Comparison of ENCODE assay signal across 8 mouse cellular contexts in genomic region chr16:42164941-42165340, GRCm38 (mm10).
DNase-seq lines count a peak whose midpoint lies in the region; ATAC-seq lines count a peak whose summit lies in the region.

No protein-coding gene starts in this region.

- ATAC-seq in monocyte, adult 5-6 weeks (replicated peaks; ENCODE audit: insufficient number of reproducible peaks, low FRiP score, low TSS enrichment, poor library complexity, severe bottlenecking), result peak; percentile 84

- H3K36me3 ChIP-seq in splenic B cell, adult 2 months (ENCODE audit: control insufficient read depth, insufficient read depth, low read length, poor library complexity, severe bottlenecking), result no peaks in the 10 kb centered on the region

- no peaks in the 10 kb centered on the region; the same call in 1 of the 2 replicates for H3K27me3 ChIP-seq in splenic B cell, adult 2 months (ENCODE audit: control insufficient read depth, insufficient read depth, low read length, poor library complexity, severe bottlenecking)

- DNase-seq in urinary bladder, adult 18-20 months (ENCODE audit: low spot score in 2 of 2), result peak; percentile 31
- no peak for DNase-seq in urinary bladder, adult 2 months (ENCODE audit: low spot score)
- peak; percentile 78 to 96 for DNase-seq in cerebellum, postnatal 36 days
- DNase-seq in gastrocnemius, adult 18-20 months (ENCODE audit: low spot score), result peak; percentile 81
- peak; percentile 74 for DNase-seq in kidney, adult 18-20 months
- peak; percentile 77 for DNase-seq in left cerebral cortex, postnatal 4 days
- DNase-seq in splenic B cell, adult 2 months (ENCODE audit: low read depth, low spot score), result peak; percentile 85

- intact Hi-C loops in left cerebral cortex, postnatal 4 days (cut with DNase I), result loop anchor here (5.0 kb wide), 1 partner anchor 908 kb away; no protein-coding TSS in a partner anchor
